Mouse (Mus musculus) thymus, postnatal 14 days (tissue): ENCODE measurements around the gene Gen1.

ENCODE experiments used
- DNase-seq: peaks from one replicate; pipeline ENCODE4 v3.0.0; 2021

Gene Gen1

DNA sequence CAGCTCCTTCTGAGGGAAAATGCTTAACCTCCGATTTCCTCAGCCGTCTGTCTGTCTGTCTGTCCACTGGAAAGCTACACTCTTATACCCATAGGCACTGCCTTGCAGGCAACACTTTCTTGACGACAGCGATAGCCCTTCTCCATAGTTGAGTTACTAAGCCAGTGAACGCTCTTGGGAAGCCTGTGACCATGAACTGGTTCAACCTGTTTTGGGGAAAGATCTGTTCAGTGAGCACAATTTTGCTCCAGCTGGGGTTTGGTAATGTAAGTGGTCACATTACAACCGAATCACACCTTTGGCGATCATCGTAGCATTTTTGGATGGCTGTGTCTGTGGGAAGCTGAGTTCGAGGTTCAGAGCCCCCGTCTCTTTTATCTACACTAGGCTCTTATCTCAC is 42.5 kb downstream of the Gen1 start:
- DNase-seq = no peak

DNA sequence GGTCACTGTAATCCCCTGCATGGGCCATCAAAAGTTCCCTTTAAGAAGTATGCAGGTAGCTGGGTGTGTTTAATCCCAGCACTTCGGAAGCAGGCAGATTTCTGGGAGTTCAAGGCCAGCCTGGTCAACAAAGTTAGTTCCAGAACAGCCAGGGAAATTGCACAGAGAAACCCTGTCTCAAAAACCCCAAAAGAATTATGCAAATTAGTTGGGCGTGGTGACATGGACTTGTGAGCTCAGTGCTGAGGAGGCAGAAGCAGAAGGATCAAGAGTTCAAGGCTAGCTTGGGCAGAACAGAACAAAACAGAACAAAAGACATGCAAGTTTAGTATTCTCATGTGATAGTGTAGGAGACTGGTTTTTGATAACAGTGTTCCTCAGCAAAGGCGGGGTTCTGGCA is 43.0 kb downstream of the Gen1 start:
- DNase-seq = no peak

DNA sequence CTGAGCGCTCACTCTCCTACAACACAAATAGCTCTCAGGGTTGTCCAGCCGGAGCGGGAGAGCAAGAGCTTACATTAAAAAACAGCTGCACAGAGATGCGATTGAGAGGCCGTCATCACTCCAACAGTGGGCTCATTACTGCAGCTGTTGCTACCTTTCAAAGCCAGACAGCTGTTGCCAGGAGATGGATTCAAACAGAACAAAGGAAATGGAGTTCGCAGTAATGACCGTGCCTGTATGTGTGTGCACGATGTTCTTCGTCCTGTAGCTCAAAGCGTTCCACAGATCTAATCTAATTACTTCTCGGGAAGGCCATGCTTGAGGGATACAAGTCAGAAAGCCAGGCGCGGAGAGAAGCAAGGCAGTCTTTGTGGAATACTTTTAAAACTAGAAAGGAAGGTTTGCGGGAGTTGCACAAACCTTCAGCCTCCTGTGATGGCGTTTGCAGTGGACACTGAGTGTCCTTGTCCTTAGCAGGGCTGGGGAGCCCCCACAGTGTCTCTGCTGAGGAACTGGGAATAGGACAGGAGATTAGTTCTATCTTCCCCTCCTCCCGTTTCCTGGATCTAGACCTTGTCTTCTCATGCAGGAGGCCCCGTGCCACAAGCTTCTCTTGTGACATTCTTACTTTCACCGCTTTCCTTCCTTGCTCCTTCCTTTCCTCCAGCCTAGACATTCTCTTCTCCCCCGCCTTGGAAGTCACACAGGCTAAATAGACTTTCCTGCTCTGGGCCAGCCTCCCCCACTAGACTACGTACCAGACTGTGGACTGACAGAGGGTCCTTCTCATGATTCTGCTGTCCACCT is 43.9 kb downstream of the Gen1 start:
- DNase-seq = no peak

DNA sequence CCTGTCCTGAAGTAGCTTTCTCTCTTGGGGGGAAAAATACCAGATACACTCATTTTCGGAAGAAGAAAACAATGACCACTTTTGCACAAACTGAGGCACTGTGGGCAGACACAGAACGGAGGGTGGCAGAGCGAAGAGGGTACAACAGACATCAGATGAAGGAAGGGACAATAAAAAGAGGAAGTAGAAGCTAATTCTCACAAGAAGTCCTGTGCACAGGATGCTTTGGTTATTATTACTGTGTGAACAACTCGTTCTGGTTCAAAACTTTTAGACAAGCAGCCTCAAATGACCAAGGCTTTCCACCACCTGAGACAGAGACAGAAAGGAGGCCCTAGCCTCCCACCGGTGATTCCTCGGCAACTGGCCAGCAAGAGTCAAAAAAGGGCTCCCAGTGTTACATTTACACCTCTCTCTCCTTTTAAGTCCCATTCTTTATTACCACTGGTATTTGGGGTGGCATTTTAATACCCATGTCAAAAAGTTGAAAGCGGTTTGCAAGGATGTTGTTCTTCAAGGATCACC is 47.8 kb downstream of the Gen1 start:
- DNase-seq = no peak

DNA sequence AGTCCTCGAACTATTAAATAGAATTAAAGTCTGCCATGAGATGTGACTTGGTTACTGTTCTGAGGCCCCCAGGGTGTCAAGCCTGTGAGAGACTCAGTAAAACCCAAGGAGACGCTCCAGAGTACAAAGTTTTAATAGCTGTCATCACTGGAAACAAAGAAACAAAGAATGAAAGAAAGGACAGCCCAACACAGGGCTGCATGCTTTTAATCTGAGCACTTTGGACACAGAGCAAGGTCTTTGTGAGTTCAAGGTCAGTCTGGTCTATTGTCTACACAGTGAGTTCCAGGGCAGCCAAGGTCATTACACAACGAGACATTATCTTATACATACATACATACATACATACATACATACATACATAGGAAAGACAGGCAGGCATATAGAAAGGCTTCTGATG is 49.1 kb downstream of the Gen1 start:
- DNase-seq = no peak

DNA sequence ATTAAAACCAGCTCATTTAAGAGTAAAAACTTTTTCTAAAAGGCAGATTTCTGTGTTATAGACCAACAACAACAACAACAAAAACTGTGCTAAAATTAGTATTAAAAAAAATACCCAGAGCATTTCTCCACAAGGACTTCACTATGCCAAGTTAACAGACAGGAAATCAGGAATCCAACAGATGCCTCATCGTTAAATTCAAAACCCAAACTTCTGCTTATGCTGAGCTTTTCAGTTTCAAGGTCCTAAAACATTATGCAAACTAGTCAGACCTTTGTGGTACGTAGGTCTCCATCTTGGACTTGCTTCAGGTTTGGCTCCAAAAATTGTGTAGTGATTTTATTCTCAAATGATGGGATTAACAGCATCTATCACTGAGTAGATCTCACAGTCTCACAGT is 50.0 kb downstream of the Gen1 start:
- no peak for DNase-seq

DNA sequence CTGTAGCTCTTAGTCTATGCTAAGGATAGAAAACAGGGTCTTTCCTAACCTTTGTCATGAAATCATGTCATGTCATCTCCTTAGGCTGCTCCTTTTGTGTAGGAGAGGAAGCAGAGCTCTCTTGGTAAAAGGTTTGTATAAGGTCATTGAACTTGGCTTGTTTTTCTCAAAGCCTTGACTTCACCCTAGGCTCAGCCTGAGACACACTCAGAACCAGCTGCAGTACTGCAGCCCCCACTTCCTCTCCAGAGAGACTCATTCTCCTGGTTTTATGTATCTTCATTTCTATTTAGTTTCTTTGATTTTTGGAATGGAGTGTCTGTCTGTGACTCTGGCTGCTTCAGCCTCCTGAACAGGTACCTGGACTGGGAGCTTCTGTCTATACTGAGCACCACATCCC is 50.8 kb downstream of the Gen1 start:
- peak; percentile 25 for DNase-seq

DNA sequence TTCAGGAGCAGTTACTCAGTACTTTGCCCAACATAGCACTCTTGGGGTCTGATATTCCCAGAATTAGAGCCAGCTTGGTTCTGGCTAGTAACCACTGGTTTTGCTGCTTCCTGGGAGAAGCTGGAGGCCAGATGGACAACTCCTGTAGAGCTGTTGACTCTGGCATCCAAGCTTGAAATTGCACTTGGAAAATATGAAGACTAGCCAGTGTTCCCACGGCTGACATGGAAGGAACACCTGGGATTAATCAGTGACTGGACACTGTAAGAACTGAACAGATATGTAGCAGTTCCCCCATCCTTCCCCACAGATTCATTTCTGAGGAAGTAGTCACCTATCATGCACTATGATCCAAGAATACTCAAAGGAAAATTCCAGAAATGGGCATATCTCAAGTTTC is 52.7 kb downstream of the Gen1 start:
- DNase-seq = no peak

DNA sequence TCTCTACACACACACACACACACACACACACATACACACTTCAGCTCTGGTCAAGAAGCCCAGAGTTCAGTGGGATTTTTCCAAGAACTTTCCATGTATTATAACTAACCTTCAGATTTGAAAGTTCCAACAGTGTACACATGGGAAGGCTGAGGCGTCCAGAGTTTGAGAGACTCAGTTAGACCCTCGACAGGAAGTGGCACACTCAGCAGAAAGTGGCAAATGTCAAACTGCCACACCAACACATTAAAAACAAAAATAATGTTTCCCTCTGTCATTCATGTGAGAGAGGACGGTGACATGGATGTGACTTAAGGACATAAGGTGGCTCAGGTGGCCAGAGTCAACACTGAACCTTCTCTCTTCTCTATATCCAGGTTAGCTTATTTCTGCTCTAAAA is 55.2 kb downstream of the Gen1 start:
- DNase-seq = peak; percentile 32

DNA sequence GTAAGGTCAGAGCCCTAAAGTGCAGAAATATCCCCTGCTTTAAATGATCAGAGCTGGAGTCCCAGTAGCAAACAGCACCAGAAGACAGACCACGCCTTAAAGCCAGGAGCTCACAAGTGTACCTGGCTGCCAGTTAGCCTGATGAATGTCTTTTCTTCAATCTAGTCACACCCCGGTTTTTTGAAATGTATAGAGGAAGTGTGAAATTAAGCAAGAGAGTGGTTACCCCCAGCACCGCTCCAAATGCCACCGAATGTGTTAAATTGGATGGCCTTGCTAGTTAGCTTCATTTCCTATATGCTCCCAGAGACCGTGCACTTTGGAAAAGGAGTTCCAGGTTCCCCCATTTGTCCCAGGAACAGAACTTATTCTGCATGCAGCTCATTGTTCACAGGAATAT is 56.0 kb downstream of the Gen1 start:
- DNase-seq = no peak

DNA sequence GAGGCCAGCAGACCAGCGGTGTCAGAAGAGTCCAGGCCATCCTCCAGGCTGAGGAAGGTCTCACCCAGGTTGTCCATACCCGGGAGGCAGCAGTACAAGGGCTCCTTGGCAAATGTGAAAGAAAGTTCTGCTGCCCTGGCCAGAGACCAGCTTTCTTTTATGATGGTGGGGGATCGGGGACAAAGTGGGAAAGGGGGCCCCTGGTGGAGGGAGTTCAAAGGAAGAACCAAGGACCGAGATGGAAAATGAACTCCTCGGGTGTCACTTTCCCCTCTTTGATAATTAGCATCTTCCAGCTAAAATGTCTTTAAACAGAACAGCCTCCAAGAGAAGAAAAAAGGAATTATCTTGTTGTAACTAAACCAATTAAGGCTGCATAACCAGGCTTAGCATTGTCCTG is 56.7 kb downstream of the Gen1 start, which contains the start of gene Msgn1:
Gene Msgn1 (minus strand): TSS at position 101 of the 400 bp plus-strand sequence.
- no peak for DNase-seq

DNA sequence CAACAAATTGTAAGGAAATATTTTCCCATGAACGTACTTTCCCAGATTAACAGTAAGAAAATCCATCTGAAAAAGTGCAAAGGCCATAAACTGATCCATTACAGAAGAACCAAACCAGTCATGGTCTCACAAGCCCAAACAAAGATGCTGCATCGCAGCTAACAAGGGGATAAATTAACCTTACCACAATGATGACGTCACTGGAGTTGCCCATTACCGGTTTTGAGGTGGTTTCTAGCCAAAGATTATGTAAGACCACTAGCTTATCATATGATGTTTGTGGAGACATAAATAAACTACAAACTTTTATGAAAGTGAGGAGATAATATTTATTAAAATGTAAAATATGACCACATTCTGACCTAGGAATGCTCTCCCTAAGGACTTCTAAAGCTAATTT is 59.3 kb downstream of the Gen1 start:
- no peak for DNase-seq

DNA sequence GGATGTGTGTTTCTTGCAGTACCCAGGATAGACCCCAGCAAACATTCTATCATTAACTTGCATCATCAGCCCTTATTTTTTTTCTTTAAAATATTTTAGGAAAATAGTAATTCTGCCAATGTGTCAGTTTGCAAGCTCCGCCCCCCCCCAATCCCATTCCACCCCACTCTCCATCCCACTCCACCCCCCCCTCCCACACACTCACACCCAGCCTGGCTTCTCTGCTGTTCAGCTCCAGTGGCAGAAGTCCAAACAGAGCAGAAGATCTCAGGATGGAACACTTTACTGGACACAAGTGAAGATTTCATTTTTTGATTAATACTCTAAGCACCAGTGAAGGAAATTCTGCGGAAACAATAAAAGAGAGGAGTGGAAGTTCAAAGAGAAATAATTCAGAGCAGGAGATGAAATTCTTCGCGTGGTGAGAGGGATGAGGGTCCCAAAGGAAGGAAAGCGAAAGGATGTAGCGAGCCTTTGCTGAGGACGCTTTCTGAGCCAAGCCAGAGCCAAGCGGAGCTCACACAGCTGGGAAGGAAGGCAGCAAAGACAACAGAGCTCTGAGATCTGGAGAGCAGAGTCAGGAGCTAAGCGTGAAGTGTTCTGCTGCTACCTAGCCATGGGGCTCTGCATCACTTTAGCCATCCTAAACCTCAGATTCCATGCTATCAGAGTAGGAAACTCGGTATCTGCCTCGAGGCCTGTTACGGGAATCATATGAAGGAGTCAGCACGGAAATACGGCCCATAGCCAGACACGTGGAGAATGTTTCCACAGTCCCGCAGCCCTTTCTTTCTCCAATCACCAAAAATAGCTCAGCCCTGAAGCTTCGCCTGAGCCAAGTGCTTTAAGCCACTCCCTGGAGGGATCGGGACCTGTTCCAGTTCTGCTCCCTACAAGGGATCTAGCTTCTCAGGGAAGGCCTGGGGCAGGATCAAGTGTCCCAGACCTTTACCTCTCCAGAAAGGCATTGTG is 61.6 kb downstream of the Gen1 start:
- no peak for DNase-seq

DNA sequence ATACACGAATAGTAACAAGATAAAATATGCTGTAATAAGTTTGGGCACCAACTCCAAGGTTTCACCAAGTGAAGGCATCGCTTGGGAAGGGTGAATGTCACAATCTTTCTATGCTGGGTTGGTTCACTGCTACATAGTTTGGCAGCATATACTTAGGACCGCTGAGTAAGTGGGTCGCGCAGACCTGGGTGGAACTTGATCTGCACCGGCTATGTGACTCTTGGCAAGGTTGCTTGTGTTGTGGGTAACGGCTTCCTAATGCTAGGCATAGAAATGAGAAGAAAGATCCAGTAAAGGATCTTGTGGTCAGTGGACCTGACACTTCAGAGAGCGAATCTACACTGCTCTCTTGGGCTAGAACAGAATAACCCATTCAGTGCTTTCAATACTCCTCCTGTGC is 63.1 kb downstream of the Gen1 start:
- DNase-seq = no peak

DNA sequence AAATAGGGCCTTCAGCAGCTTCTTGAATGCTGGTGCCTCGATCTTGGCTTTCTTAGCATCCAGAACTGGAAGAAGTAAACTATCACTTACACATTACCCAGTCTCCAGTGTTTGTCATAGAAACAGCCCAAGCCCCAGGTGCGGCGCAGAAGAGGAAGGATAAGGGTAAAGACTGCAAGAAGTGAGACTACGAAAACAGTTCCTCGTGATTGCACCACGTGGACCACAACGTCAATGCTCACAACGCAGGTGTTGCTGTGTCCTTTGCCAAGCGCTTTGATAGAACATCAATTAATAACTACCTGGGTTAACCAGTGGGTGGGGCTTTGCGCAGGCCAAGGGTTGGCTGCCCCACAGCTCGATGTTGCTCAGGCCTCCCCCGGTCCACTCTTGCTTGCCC is 64.9 kb downstream of the Gen1 start:
- no peak for DNase-seq

DNA sequence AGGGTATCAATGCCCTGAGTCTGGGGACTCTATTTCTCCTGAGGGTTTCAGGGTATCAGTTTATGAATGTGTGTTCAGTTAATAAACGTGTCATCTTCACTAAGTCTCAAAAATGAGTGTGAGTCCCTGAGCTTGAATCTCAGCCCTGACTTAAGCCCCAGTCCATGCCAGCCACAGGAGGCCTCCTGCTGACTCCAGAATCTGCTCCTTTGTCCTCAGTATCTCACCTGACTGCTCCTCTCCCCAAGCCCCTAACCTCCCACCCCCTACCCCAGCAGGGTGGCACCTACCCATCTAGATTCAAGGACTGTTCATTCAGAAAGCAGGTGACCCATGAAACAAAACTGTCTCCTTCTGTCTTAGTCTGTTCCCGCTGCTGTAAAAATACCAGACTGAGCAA is 67.0 kb downstream of the Gen1 start:
- DNase-seq = no peak

DNA sequence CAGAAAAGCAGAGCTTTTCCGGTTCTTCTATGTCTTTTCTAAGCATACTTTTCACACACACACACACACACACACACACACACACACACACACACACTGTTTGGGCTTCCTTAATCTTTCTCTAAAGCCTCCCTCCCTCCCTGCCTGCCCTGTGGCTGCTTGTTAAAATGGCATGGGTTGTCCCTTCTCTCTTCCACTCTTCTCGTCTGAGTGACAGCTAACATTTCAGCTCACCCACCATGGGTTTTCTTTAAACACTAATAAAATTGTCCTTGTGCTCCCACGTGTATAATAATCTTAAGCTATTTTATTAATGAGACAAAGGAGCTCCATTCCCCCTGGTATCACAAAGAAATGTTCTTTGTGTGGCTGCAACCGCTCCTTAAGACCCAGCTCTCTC is 67.6 kb downstream of the Gen1 start:
- DNase-seq = no peak

DNA sequence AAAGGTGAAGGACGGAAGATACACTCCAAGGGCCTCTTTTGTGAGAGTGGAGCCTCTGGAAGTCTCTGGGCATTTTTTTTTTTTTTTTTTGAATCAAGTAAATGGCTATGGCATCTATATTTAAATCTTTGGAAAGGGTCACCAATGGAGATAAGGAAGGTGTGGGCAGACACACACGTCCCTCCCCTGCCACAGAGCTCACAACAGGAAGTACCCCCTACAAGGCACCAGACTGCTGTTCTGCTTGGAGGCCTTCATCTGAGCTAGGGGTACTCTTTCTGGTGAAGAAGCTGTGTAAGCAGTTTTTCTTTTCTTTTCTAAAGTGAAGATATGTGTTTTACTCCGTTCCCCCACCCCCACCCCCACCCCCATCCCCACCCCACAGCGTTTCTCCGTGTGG is 68.8 kb downstream of the Gen1 start:
- no peak for DNase-seq

DNA sequence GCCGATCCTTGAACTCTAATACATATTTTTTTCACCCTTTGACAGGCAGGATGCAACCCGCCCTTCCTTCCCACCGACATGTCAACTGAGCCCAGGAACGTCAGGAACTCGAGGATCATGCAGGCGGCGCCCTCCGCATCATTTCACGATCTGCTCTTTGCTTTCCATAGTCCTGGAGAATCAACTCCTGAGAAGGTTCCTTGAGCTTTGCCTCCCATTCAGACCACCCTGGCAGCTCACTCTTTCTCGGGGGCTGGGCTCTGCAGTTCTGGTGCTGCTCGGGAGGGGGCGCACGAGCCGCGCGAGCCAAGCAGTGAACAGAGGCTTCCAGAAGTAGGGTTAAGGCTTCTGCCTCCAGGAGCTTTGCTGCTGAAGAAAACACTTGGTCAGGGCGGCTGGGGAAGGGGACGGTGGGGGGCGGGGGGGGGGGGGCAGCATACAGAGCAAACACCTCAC is 69.4 kb downstream of the Gen1 start:
- peak; percentile 85 for DNase-seq

DNA sequence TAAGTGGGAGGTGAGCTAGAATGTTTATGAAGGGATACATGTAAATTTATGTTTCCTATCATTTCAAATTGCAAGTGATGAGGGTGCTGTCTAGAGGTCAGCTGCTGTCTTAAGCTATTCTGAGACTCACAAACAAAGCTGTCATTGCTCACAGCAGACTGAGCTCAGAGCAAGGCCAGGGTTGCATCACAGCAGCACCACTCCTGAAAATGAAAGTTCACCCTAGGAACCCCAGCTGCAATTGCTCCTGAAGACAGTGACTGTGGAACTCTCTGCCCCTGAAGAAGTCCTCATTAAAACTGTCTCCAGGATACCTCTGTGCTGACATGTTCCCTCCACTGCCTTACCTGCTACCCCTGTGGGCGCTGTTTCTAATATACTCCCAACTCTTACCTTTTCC is 70.6 kb downstream of the Gen1 start:
- DNase-seq = no peak
